Mouse (Mus musculus): ENCODE results near the gene Cobl. TPM values are rescaled to one million over a fixed set of nuclear protein-coding genes. Genes with fewer than 3 reads are reported as not detected.

Gene Cobl
- total and polyA plus RNA-seq, 2 experiments from 2014 or later: 17.2 to 24.5 TPM

DNA sequence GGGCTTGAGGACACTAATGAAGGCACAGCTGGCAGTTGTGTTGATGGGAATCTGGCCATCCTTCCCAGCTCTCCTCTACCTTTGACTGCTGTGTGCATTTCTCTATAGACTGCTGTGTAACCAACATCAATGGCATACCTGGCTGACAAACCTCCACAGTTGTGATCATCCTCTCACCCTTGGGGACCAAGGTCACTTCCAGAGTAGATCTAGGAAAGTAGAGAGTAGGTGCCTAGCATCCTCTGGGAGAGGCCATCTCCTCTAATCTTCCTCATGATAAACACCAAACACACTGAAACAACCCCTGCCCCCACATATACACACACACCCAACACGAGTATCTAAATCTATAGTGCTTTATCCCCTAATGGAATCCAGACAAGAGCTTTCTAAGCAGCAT is 70.1 kb downstream of the Cobl start:
- H3K4me1 ChIP-seq (ENCODE audit: insufficient read depth, low read length): no peaks in the 10 kb centered on the region
- WGBS: 71% methylated on average over 1 of the region's 1 CpGs
- H3K36me3 ChIP-seq (ENCODE audit: insufficient read depth, low read length): no peaks in the 10 kb centered on the region
- no peak overlapping the region for H3K9ac ChIP-seq (replicated peaks; ENCODE audit: low read length, poor library complexity, severe bottlenecking)
- no peak overlapping the region for H3K4me2 ChIP-seq (ENCODE audit: low read depth, low read length, poor library complexity, severe bottlenecking)
- ATAC-seq (ENCODE audit: low FRiP score) (no peak), DNase-seq (ENCODE audit: low spot score) (no peak)
- H3K4me3 ChIP-seq (ENCODE audit: low read depth, low read length): no peak overlapping the region
- H3K9me3 ChIP-seq (ENCODE audit: low read length): no peaks in the 10 kb centered on the region
- TF ChIP-seq CTCF (IDR thresholded peaks at IDR 0.05): no peak
- H3K27me3 ChIP-seq (ENCODE audit: insufficient read depth, low read length): no peaks in the 10 kb centered on the region
- H3K27ac ChIP-seq (ENCODE audit: low read depth, low read length): no peak overlapping the region

- H3K9me3 ChIP-seq (ENCODE audit: low read length): no peaks in the 10 kb centered on the region
- H3K4me3 ChIP-seq (ENCODE audit: low read depth, low read length): no peak overlapping the region
- DNase-seq (ENCODE audit: low spot score) (no peak), ATAC-seq (ENCODE audit: low FRiP score) (no peak)
- 76% methylated on average over 3 of the region's 3 CpGs for WGBS
- no peak for TF ChIP-seq CTCF (IDR thresholded peaks at IDR 0.05)
- no peaks in the 10 kb centered on the region for H3K27me3 ChIP-seq (ENCODE audit: insufficient read depth, low read length)
- H3K4me2 ChIP-seq (ENCODE audit: low read depth, low read length, poor library complexity, severe bottlenecking): no peak overlapping the region
- H3K9ac ChIP-seq (replicated peaks; ENCODE audit: low read length, poor library complexity, severe bottlenecking): no peak overlapping the region
- no peaks in the 10 kb centered on the region for H3K36me3 ChIP-seq (ENCODE audit: insufficient read depth, low read length)
- H3K4me1 ChIP-seq (ENCODE audit: insufficient read depth, low read length): no peaks in the 10 kb centered on the region
- no peak overlapping the region for H3K27ac ChIP-seq (ENCODE audit: low read depth, low read length)
Measured at GRCm38 (mm10) chr11:12394151-12394550, 70.6 kb downstream of the Cobl start.

DNA sequence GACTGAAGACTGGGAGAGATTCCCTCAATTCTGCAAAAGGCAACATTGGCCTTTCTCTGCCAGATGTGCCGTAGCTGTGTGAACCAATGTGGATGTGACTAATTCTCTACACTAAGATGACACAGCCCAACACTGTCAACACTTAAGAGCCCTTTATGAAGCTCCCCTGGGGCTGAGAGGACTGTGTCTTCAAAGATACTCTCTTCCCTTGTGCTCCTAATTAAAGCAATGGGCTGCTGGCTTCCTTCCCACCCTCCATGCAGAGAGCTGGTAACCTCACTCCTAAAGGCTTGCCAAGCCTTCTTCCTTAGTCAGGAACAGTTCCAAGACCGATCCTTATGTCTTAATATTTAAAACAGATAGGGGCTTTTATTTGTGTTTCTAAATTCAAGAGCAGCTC is 79.9 kb downstream of the Cobl start:
- no peak overlapping the region for H3K27ac ChIP-seq (ENCODE audit: low read depth, low read length)
- peak; percentile 76 for DNase-seq (ENCODE audit: low spot score)
- H3K4me1 ChIP-seq (ENCODE audit: insufficient read depth, low read length): no peaks in the 10 kb centered on the region
- peak; percentile 63; the same call in 1 of the 2 replicates for ATAC-seq (ENCODE audit: low FRiP score)
- no peak overlapping the region for H3K4me2 ChIP-seq (ENCODE audit: low read depth, low read length, poor library complexity, severe bottlenecking)
- no peak for TF ChIP-seq CTCF (IDR thresholded peaks at IDR 0.05)
- no peaks in the 10 kb centered on the region for H3K27me3 ChIP-seq (ENCODE audit: insufficient read depth, low read length)
- no peaks in the 10 kb centered on the region for H3K9me3 ChIP-seq (ENCODE audit: low read length)
- 53% methylated on average over 2 of the region's 2 CpGs for WGBS
- H3K9ac ChIP-seq (replicated peaks; ENCODE audit: low read length, poor library complexity, severe bottlenecking): no peak overlapping the region
- no peak overlapping the region for H3K4me3 ChIP-seq (ENCODE audit: low read depth, low read length)
- H3K36me3 ChIP-seq (ENCODE audit: insufficient read depth, low read length): 0 out of 2 replicates have a peak, but pooled peaks cover 5% of the 10 kb centered on the region

DNA sequence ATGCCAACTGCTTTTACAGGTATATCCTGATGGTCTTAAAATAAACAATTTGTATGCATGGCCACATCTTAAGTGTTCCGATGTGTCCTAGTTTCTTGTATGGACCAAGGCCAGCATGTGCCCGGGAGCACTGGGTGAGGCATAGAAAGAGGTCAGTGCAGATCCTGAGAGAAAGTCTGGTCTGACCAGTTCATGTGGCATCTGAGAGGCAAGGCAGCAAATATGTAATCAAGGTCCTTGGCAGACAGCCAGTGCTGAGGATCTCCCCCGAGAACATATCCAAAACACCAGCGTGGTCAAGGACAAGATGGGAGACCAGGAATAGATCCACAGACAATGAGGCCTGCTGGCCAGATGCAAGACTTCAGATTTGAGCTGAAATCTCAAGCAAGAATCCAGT is 81.8 kb downstream of the Cobl start:
- DNase-seq (ENCODE audit: low spot score): no peak
- Histone ChIP-seq H3K4me3 (ENCODE audit: low read depth, low read length) (no peak overlapping the region), H3K4me2 (ENCODE audit: low read depth, low read length, poor library complexity, severe bottlenecking) (no peak overlapping the region), H3K27ac (ENCODE audit: low read depth, low read length) (no peak overlapping the region), H3K4me1 (ENCODE audit: insufficient read depth, low read length) (no peaks in the 10 kb centered on the region), H3K9ac (replicated peaks; ENCODE audit: low read length, poor library complexity, severe bottlenecking) (no peak overlapping the region), H3K9me3 (ENCODE audit: low read length) (no peaks in the 10 kb centered on the region), H3K27me3 (ENCODE audit: insufficient read depth, low read length) (no peaks in the 10 kb centered on the region), H3K36me3 (ENCODE audit: insufficient read depth, low read length) (0 out of 2 replicates have a peak, but pooled peaks cover 5% of the 10 kb centered on the region)
- TF ChIP-seq CTCF (IDR thresholded peaks at IDR 0.05): no peak
- ATAC-seq (ENCODE audit: low FRiP score): no peak
- WGBS: 79% methylated on average over 4 of the region's 4 CpGs

- no peaks in the 10 kb centered on the region for H3K4me1 ChIP-seq (ENCODE audit: insufficient read depth, low read length)
- DNase-seq (ENCODE audit: low spot score): no peak
- WGBS: 29% methylated on average over 3 of the region's 3 CpGs
- no peak overlapping the region for H3K4me2 ChIP-seq (ENCODE audit: low read depth, low read length, poor library complexity, severe bottlenecking)
- H3K4me3 ChIP-seq (ENCODE audit: low read depth, low read length): no peak overlapping the region
- no peak for TF ChIP-seq CTCF (IDR thresholded peaks at IDR 0.05)
- H3K27ac ChIP-seq (ENCODE audit: low read depth, low read length): no peak overlapping the region
- H3K27me3 ChIP-seq (ENCODE audit: insufficient read depth, low read length): no peaks in the 10 kb centered on the region
- no peaks in the 10 kb centered on the region for H3K9me3 ChIP-seq (ENCODE audit: low read length)
- 0 out of 2 replicates have a peak, but pooled peaks cover 5% of the 10 kb centered on the region for H3K36me3 ChIP-seq (ENCODE audit: insufficient read depth, low read length)
- ATAC-seq (ENCODE audit: low FRiP score): no peak
- H3K9ac ChIP-seq (replicated peaks; ENCODE audit: low read length, poor library complexity, severe bottlenecking): no peak overlapping the region
Measured at GRCm38 (mm10) chr11:12381096-12381495, 83.7 kb downstream of the Cobl start.

GRCm38 (mm10) chr11:12376628-12377027 is 88.1 kb downstream of the Cobl start:
- 21% methylated on average over 3 of the region's 3 CpGs for WGBS
- Histone ChIP-seq H3K27ac (ENCODE audit: low read depth, low read length) (no peak overlapping the region), H3K9ac (replicated peaks; ENCODE audit: low read length, poor library complexity, severe bottlenecking) (no peak overlapping the region), H3K4me1 (ENCODE audit: insufficient read depth, low read length) (no peaks in the 10 kb centered on the region), H3K27me3 (ENCODE audit: insufficient read depth, low read length) (no peaks in the 10 kb centered on the region), H3K4me2 (ENCODE audit: low read depth, low read length, poor library complexity, severe bottlenecking) (no peak overlapping the region), H3K4me3 (ENCODE audit: low read depth, low read length) (no peak overlapping the region), H3K36me3 (ENCODE audit: insufficient read depth, low read length) (no peaks in the 10 kb centered on the region; the same call in 1 of the 2 replicates), H3K9me3 (ENCODE audit: low read length) (no peaks in the 10 kb centered on the region)
- DNase-seq (ENCODE audit: low spot score) (no peak), ATAC-seq (ENCODE audit: low FRiP score) (no peak)
- no peak for TF ChIP-seq CTCF (IDR thresholded peaks at IDR 0.05)

Measured in midbrain, postnatal 0 days (tissue).